Mouse (Mus musculus) G1E (cell line): ENCODE measurements around the gene Cggbp1. TPM values are rescaled to one million over a fixed set of nuclear protein-coding genes. Genes with fewer than 3 reads are reported as not detected.

Experiments used
- ATAC-seq: 2 replicates; pipeline ENCODE4 v1.8.0; 2016; ENCODE audit warnings: mild to moderate bottlenecking; ENCODE audit not compliant: insufficient number of reproducible peaks, poor library complexity, low FRiP score, severe bottlenecking; ENCODE audit errors: extremely low read depth
- DNase-seq: peaks from one replicate; pipeline ENCODE4 v3.0.0; 2012; ENCODE audit warnings: low spot score
- H3K27me3 ChIP-seq: 2 replicates; pipeline ENCODE4 v1.6.1; 2012; ENCODE audit warnings: mild to moderate bottlenecking, low read length, inconsistent platforms; ENCODE audit not compliant: insufficient read depth
- H3K36me3 ChIP-seq: replicated peaks from 2 replicates; pipeline ENCODE3; 2012; ENCODE audit warnings: mild to moderate bottlenecking, inconsistent platforms
- H3K4me1 ChIP-seq: 2 replicates; pipeline ENCODE4 v1.6.1; 2012; ENCODE audit warnings: low read depth, low read length, inconsistent platforms, mixed read lengths; ENCODE audit not compliant: insufficient read depth
- H3K4me3 ChIP-seq: 2 replicates; pipeline ENCODE4 v1.5.1; 2012; ENCODE audit warnings: low read depth, mild to moderate bottlenecking, inconsistent platforms, low read length, moderate library complexity, mixed read lengths
- H3K9me3 ChIP-seq: replicated peaks from 2 replicates; pipeline ENCODE4 v1.6.1; 2012; ENCODE audit warnings: inconsistent platforms
- CTCF ChIP-seq: IDR thresholded peaks from 2 replicates; pipeline ENCODE4 v1.5.1; 2012; ENCODE audit warnings: low read depth, low read length, inconsistent platforms, mixed read lengths
- GATA1 ChIP-seq: IDR thresholded peaks from 2 replicates; pipeline ENCODE4 v1.6.1; 2012; ENCODE audit warnings: borderline replicate concordance, low read length, inconsistent platforms, mixed read lengths
- GATA2 ChIP-seq: IDR thresholded peaks from 2 replicates; pipeline ENCODE4 v1.6.1; 2012; ENCODE audit warnings: low read depth, low read length, inconsistent platforms, borderline replicate concordance
- POLR2AphosphoS5 ChIP-seq: IDR thresholded peaks from 2 replicates; pipeline ENCODE4 v1.6.1; 2012; ENCODE audit warnings: low read depth, low read length, inconsistent platforms; ENCODE audit not compliant: insufficient replicate concordance
- TAL1 ChIP-seq: conservative IDR thresholded peaks from 2 replicates; pipeline ENCODE4 v1.6.1; 2012; ENCODE audit warnings: low read depth, low read length, inconsistent platforms, mixed read lengths
- polyA plus RNA-seq: library from polyadenylated mRNA; stranded (reverse); fragments of >175 nt; gene quantifications from 2 replicates; pipeline ENCODE4 v1.2.3, GENCODE M21; 2012
- total RNA-seq, 2 experiments: library from RNA; stranded (forward) in 1 of 2; stranded (reverse) in 1 of 2; fragments of 200-1000 nt in 1 of 2; fragments of >200 nt in 1 of 2; fragmentation: Nextera tagmentation in 1 of 2; gene quantifications; 2 replicates each; pipeline ENCODE4 v1.2.3; 2014 to 2017

Cggbp1 gene
- total and polyA plus RNA-seq, 3 experiments = 34.8 to 150 (median 76.4) TPM

- no peak for TF ChIP-seq CTCF
- no peak for TF ChIP-seq TAL1
- TF ChIP-seq GATA2 = no peak
- TF ChIP-seq POLR2AphosphoS5 = no peak
- TF ChIP-seq GATA1 = no peak
- ATAC-seq (no peak), DNase-seq (no peak)
- Histone ChIP-seq H3K36me3 (peaks cover 18% of the 10 kb centered on the region), H3K9me3 (no peaks in the 10 kb centered on the region), H3K4me1 (peaks cover 39% of the 10 kb centered on the region), H3K27me3 (no peaks in the 10 kb centered on the region), H3K4me3 (no peak overlapping the region)
Measured at GRCm38 (mm10) chr16:64835996-64836545, 15.7 kb upstream of the Cggbp1 start.

- no peak for TF ChIP-seq CTCF
- TF ChIP-seq GATA1 = no peak
- TF ChIP-seq GATA2 = no peak
- no peak for TF ChIP-seq POLR2AphosphoS5
- no peak for TF ChIP-seq TAL1
- no peak for ATAC-seq
- H3K4me3 ChIP-seq = no peak overlapping the region
Measured at GRCm38 (mm10) chr16:64836709-64837108, 15.1 kb upstream of the Cggbp1 start.

GRCm38 (mm10) chr16:64841481-64842373 lies 10.1 kb upstream of the Cggbp1 start:
- TF ChIP-seq CTCF (no peak), GATA2 (no peak), POLR2AphosphoS5 (no peak), TAL1 (peak; percentile 77)
- Histone ChIP-seq H3K9me3 (no peaks in the 10 kb centered on the region), H3K4me3 (peak overlapping the region; percentile 27; the same call in 1 of the 2 replicates), H3K27me3 (no peaks in the 10 kb centered on the region), H3K4me1 (peaks cover 49% of the 10 kb centered on the region), H3K36me3 (peaks cover 20% of the 10 kb centered on the region)
- DNase-seq = peak; percentile 6
- peak; percentile 83 for ATAC-seq

More at GRCm38 (mm10) chr16:64836709-64837108, 15.1 kb upstream of the Cggbp1 start:
- Histone ChIP-seq H3K4me1 (peaks cover 45% of the 10 kb centered on the region), H3K9me3 (no peaks in the 10 kb centered on the region), H3K36me3 (peaks cover 18% of the 10 kb centered on the region), H3K27me3 (no peaks in the 10 kb centered on the region)
- DNase-seq = no peak

- no peaks in the 10 kb centered on the region for H3K9me3 ChIP-seq
- H3K4me3 ChIP-seq = no peak overlapping the region; the same call in 1 of the 2 replicates
- peaks cover 43% of the 10 kb centered on the region for H3K4me1 ChIP-seq
- DNase-seq = no peak
- no peaks in the 10 kb centered on the region for H3K27me3 ChIP-seq
- no peak for ATAC-seq
- TF ChIP-seq GATA2 (no peak), POLR2AphosphoS5 (no peak), TAL1 (no peak), CTCF (no peak), GATA1 (no peak)
- peaks cover 15% of the 10 kb centered on the region for H3K36me3 ChIP-seq
Measured at GRCm38 (mm10) chr16:64842374-64842729, 9.4 kb upstream of the Cggbp1 start.

- no peak for TF ChIP-seq GATA2
- TF ChIP-seq TAL1 = no peak
- TF ChIP-seq GATA1 = no peak
- no peak for TF ChIP-seq CTCF
- TF ChIP-seq POLR2AphosphoS5 = no peak
- H3K4me3 ChIP-seq = no peak overlapping the region
- H3K9me3 ChIP-seq = no peaks in the 10 kb centered on the region
- ATAC-seq (no peak), DNase-seq (no peak)
- H3K4me1 ChIP-seq = peaks cover 32% of the 10 kb centered on the region
- peaks cover 8% of the 10 kb centered on the region for H3K36me3 ChIP-seq
- no peaks in the 10 kb centered on the region for H3K27me3 ChIP-seq
Measured at GRCm38 (mm10) chr16:64845947-64846346, 5.8 kb upstream of the Cggbp1 start.

GRCm38 (mm10) chr16:64850287-64851084 lies 1.3 kb upstream of the Cggbp1 start:
- H3K36me3 ChIP-seq = peaks cover 22% of the 10 kb centered on the region
- DNase-seq (peak; percentile 32), ATAC-seq (peak; percentile 9; the same call in 1 of the 2 replicates)
- H3K27me3 ChIP-seq = no peaks in the 10 kb centered on the region
- peak overlapping the region; percentile 94 for H3K4me3 ChIP-seq
- peaks cover 24% of the 10 kb centered on the region for H3K4me1 ChIP-seq
- no peak for TF ChIP-seq GATA1
- no peak for TF ChIP-seq TAL1
- no peak for TF ChIP-seq POLR2AphosphoS5
- TF ChIP-seq GATA2 = no peak
- TF ChIP-seq CTCF = no peak
- H3K9me3 ChIP-seq = no peaks in the 10 kb centered on the region
